Mouse (Mus musculus): ENCODE data around the gene Zfand4. TPM values are rescaled to one million over a fixed set of nuclear protein-coding genes. Genes with fewer than 3 reads are reported as not detected.

The Zfand4 gene
- polyA plus RNA-seq (2012; rRNA removed): 6.0 and 8.1 TPM in 2 replicates

DNA sequence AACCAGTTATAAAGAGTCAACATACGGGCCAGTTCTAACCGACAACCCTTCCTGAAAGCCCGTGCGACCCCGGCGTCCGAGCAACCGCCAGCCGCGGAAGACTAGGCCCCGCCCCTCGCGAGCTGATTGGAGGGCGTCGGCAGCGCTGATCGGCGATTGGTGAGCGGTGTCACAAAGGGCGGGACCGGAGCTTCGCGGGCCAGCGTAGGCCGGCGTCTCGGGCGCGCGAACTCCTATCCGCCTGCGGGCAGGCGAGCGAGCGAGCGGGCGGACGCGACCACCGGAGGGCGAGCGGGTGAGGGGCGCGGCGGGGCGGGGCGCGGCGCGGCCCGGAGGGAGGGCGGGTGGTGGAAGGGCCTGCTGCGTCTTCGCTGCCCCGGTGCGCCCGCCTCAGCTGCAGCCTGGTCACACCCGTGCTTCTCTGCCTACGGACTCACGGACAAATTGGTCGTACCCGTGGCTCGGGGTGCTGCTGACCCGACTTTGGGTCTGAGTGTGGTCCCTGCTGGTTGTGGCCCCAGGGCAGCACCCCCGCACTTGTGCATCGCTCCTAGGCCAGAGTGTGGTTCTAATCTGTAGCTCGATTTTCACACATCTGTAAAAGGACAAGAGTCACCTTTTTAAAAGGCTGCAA is at the start of gene Zfand4:
TSS of gene Zfand4 (plus strand) at position 205 of the 634 bp plus-strand sequence.

DNA sequence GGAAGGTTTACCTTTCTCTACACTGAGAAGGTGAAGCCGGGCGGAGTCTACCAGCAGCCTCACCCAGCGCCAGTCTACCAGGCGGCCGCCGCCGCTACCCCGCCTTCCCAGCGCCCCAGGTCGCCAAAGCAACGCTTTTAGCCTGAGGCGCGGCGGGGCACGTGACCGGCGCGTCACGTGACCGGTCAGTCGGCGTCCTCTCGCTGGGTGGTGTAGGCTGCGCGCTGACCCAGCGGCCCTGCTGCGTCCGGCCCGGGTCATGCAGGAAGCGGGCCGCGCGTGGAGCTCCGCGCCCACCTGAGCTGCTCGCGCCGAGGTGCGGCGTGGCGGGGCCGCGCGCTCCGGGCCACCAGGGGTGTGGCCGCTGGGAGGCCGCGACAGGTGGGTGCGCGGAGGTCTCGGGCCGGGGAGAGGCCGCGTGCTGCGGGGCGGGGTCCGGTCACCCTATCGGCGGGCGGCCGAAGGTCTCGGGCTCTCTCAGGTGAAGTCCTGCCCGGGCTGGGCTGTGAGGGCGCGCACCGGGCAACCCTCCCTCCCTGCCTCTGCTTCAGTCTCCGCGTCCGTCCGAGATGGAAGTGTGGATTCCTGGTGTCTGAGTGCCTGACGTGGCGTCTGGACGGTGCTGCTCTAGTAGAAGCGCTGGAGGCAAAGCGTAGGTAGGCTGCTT is 73.9 kb downstream of the Zfand4 start, which contains the start of gene March8:
TSS of gene March8 (plus strand) at position 190 of the 667 bp plus-strand sequence.

Other genes starting within 250 kb of the Zfand4 start
- gene Tmcc1, start 70.7 kb upstream of the Zfand4 start, polyA plus RNA-seq (2012; rRNA removed): 27.2 and 30.6 TPM in 2 replicates
- gene Washc2, start 56.2 kb upstream of the Zfand4 start, polyA plus RNA-seq (2012; rRNA removed): 93.9 and 97.1 TPM in 2 replicates
- 59.2 and 68.2 TPM in 2 replicates for gene March8, start 73.8 kb downstream of the Zfand4 start, polyA plus RNA-seq (2012; rRNA removed)
- 0.59 and 0.62 TPM in 2 replicates for gene Alox5, start 197.0 kb downstream of the Zfand4 start, polyA plus RNA-seq (2012; rRNA removed)
- not detected in 2 replicates for gene Olfr211, start 224.9 kb downstream of the Zfand4 start, polyA plus RNA-seq (2012; rRNA removed)
- not detected in 2 replicates for gene Olfr212, start 242.3 kb downstream of the Zfand4 start, polyA plus RNA-seq (2012; rRNA removed)